Mouse (Mus musculus): ENCODE measurements around the gene Limd2.

DNA sequence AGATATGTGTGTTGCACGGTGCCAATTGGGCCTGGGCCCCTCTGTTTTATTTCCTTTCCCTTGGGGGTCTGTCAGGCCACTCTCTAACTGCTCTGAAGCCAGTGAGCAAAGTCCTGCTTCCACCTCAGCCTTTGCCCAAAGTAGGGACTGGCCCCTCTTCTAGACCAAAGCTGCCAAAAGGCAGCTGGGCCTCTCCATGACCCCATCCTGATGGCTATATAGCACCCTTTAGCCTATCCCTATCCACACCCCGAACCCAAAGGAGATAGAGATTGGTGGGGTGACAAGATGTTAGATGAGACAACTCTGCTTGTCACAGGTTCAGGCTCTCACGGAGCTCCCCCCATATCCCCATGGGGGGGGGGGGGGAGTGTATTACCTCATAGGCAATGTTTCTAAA, 4.9 kb downstream of the Limd2 start:
- TF ChIP-seq GATA1 (IDR thresholded peaks at IDR 0.05; ENCODE audit: low read length), result no peak
- no peak for TF ChIP-seq TAL1 (IDR thresholded peaks at IDR 0.05; ENCODE audit: low read length)
